Mouse (Mus musculus) liver, embryonic 14.5 days (tissue): ENCODE measurements at regions not wholly inside any gene's neighbourhood (a gene's known extent, or its start where the extent isn't known, plus 50 kb on each side); places are given as distances from the start of the nearest gene placed in this dataset.

ENCODE experiments used
- CTCF ChIP-seq: IDR thresholded peaks from 2 replicates; pipeline ENCODE4 v1.5.1; 2016; ENCODE audit warnings: antibody characterized with exemption, low read depth, control low read depth
- EP300 ChIP-seq: IDR thresholded peaks from 2 replicates; pipeline ENCODE4 v1.6.1; 2016; ENCODE audit warnings: antibody characterized with exemption, low read depth

- no peak for TF ChIP-seq CTCF
- TF ChIP-seq EP300 = no peak
Observed at GRCm38 (mm10) chr9:83247066-83247668, 100.7 kb upstream of the Hmgn3 start.
